Mouse (Mus musculus): Measurements from ENCODE around the gene Rnf169. TPM values are rescaled to one million over a fixed set of nuclear protein-coding genes. Genes with fewer than 3 reads are reported as not detected.

Gene Rnf169
- polyA plus RNA-seq, 1 experiment from 2014 or later, result 4.5 TPM

GRCm38 (mm10) chr7:99957226-99957965, 22.9 kb downstream of the Rnf169 start:
- no peak overlapping the region for H3K27ac ChIP-seq (replicated peaks in 1 of 2; ENCODE audit: control insufficient read depth in 1 of 2, insufficient read depth in 1 of 2, low read depth in 2 of 2, low read length in 2 of 2)

GRCm38 (mm10) chr7:99956095-99956494, 24.2 kb downstream of the Rnf169 start:
- ATAC-seq (ENCODE audit: insufficient number of reproducible peaks, insufficient read depth, low FRiP score, low read depth), result no peak
- Histone ChIP-seq H3K36me3 (ENCODE audit: control insufficient read depth, insufficient read depth, low read length) (0 out of 2 replicates have a peak, but pooled peaks cover 2% of the 10 kb centered on the region), H3K4me1 (ENCODE audit: control insufficient read depth in 2 of 2, insufficient read depth in 2 of 2, low read length in 2 of 2) (peaks cover 3 to 8% of the 10 kb centered on the region in 2 experiments; a peak in 3 of 4 replicates), H3K9me3 (ENCODE audit: control insufficient read depth, low read length) (no peaks in the 10 kb centered on the region), H3K9ac (ENCODE audit: low read length) (no peak overlapping the region), H3K4me2 (ENCODE audit: low read length) (no peak overlapping the region), H3K4me3 (ENCODE audit: control insufficient read depth in 1 of 2, insufficient read depth in 1 of 2, low read depth in 1 of 2, low read length in 2 of 2) (no peak overlapping the region), H3K27me3 (ENCODE audit: control insufficient read depth, insufficient read depth, low read length) (no peaks in the 10 kb centered on the region), H3K27ac (replicated peaks in 1 of 2; ENCODE audit: control insufficient read depth in 1 of 2, insufficient read depth in 1 of 2, low read depth in 2 of 2, low read length in 2 of 2) (no peak overlapping the region)
- 98% methylated on average over 7 of the region's 7 CpGs for WGBS

More at GRCm38 (mm10) chr7:99957226-99957965, 22.9 kb downstream of the Rnf169 start:
- H3K9me3 ChIP-seq (ENCODE audit: control insufficient read depth, low read length), result no peaks in the 10 kb centered on the region
- no peak overlapping the region for H3K4me3 ChIP-seq (ENCODE audit: control insufficient read depth in 1 of 2, insufficient read depth in 1 of 2, low read depth in 1 of 2, low read length in 2 of 2)
- H3K4me1 ChIP-seq (ENCODE audit: control insufficient read depth in 2 of 2, insufficient read depth in 2 of 2, low read length in 2 of 2), result peaks cover 3 to 17% of the 10 kb centered on the region in 2 experiments
- no peaks in the 10 kb centered on the region for H3K27me3 ChIP-seq (ENCODE audit: control insufficient read depth, insufficient read depth, low read length)
- no peak overlapping the region for H3K4me2 ChIP-seq (ENCODE audit: low read length)
- ATAC-seq (ENCODE audit: insufficient number of reproducible peaks, insufficient read depth, low FRiP score, low read depth), result no peak
- no peak overlapping the region for H3K9ac ChIP-seq (ENCODE audit: low read length)
- 80% methylated on average over 12 of the region's 12 CpGs for WGBS
- 0 out of 2 replicates have a peak, but pooled peaks cover 2% of the 10 kb centered on the region for H3K36me3 ChIP-seq (ENCODE audit: control insufficient read depth, insufficient read depth, low read length)

GRCm38 (mm10) chr7:99954212-99954611, 26.0 kb downstream of the Rnf169 start:
- no peak for ATAC-seq (ENCODE audit: insufficient number of reproducible peaks, insufficient read depth, low FRiP score, low read depth)
- no peak overlapping the region for H3K4me2 ChIP-seq (ENCODE audit: low read length)
- no peak overlapping the region for H3K27ac ChIP-seq (replicated peaks in 1 of 2; ENCODE audit: control insufficient read depth in 1 of 2, insufficient read depth in 1 of 2, low read depth in 2 of 2, low read length in 2 of 2)
- H3K9ac ChIP-seq (ENCODE audit: low read length), result no peak overlapping the region
- WGBS, result 94% methylated on average over 8 of the region's 8 CpGs
- no peaks in the 10 kb centered on the region for H3K27me3 ChIP-seq (ENCODE audit: control insufficient read depth, insufficient read depth, low read length)
- H3K4me3 ChIP-seq (ENCODE audit: control insufficient read depth in 1 of 2, insufficient read depth in 1 of 2, low read depth in 1 of 2, low read length in 2 of 2), result no peak overlapping the region
- H3K36me3 ChIP-seq (ENCODE audit: control insufficient read depth, insufficient read depth, low read length), result 0 out of 2 replicates have a peak, but pooled peaks cover 2% of the 10 kb centered on the region
- peaks cover 3 to 8% of the 10 kb centered on the region in 2 experiments; a peak in 3 of 4 replicates for H3K4me1 ChIP-seq (ENCODE audit: control insufficient read depth in 2 of 2, insufficient read depth in 2 of 2, low read length in 2 of 2)
- no peaks in the 10 kb centered on the region for H3K9me3 ChIP-seq (ENCODE audit: control insufficient read depth, low read length)

GRCm38 (mm10) chr7:99953442-99954098, 26.7 kb downstream of the Rnf169 start:
- H3K27ac ChIP-seq (replicated peaks in 1 of 2; ENCODE audit: control insufficient read depth in 1 of 2, insufficient read depth in 1 of 2, low read depth in 2 of 2, low read length in 2 of 2), result peak overlapping the region in 1 of 2 experiments; percentile 9; a peak in 1 of 4 replicates
- no peaks in the 10 kb centered on the region for H3K27me3 ChIP-seq (ENCODE audit: control insufficient read depth, insufficient read depth, low read length)
- no peaks in the 10 kb centered on the region for H3K9me3 ChIP-seq (ENCODE audit: control insufficient read depth, low read length)
- no peak for ATAC-seq (ENCODE audit: insufficient number of reproducible peaks, insufficient read depth, low FRiP score, low read depth)
- H3K36me3 ChIP-seq (ENCODE audit: control insufficient read depth, insufficient read depth, low read length), result 0 out of 2 replicates have a peak, but pooled peaks cover 2% of the 10 kb centered on the region
- no peak overlapping the region for H3K9ac ChIP-seq (ENCODE audit: low read length)
- H3K4me3 ChIP-seq (ENCODE audit: control insufficient read depth in 1 of 2, insufficient read depth in 1 of 2, low read depth in 1 of 2, low read length in 2 of 2), result no peak overlapping the region
- 80% methylated on average over 6 of the region's 6 CpGs for WGBS
- H3K4me2 ChIP-seq (ENCODE audit: low read length), result no peak overlapping the region
- H3K4me1 ChIP-seq (ENCODE audit: control insufficient read depth in 2 of 2, insufficient read depth in 2 of 2, low read length in 2 of 2), result peaks cover 3 to 8% of the 10 kb centered on the region in 2 experiments; a peak in 3 of 4 replicates

GRCm38 (mm10) chr7:99947329-99947728, 32.9 kb downstream of the Rnf169 start:
- Histone ChIP-seq H3K27ac (replicated peaks in 1 of 2; ENCODE audit: control insufficient read depth in 1 of 2, insufficient read depth in 1 of 2, low read depth in 2 of 2, low read length in 2 of 2) (no peak overlapping the region), H3K4me1 (ENCODE audit: control insufficient read depth in 2 of 2, insufficient read depth in 2 of 2, low read length in 2 of 2) (0 out of 4 replicates have a peak, but pooled peaks cover 0 to 4% of the 10 kb centered on the region in 2 experiments), H3K27me3 (ENCODE audit: control insufficient read depth, insufficient read depth, low read length) (no peaks in the 10 kb centered on the region), H3K4me2 (ENCODE audit: low read length) (no peak overlapping the region), H3K9me3 (ENCODE audit: control insufficient read depth, low read length) (no peaks in the 10 kb centered on the region), H3K36me3 (ENCODE audit: control insufficient read depth, insufficient read depth, low read length) (peaks cover 51% of the 10 kb centered on the region), H3K4me3 (ENCODE audit: control insufficient read depth in 1 of 2, insufficient read depth in 1 of 2, low read depth in 1 of 2, low read length in 2 of 2) (no peak overlapping the region), H3K9ac (ENCODE audit: low read length) (no peak overlapping the region)
- no peak for ATAC-seq (ENCODE audit: insufficient number of reproducible peaks, insufficient read depth, low FRiP score, low read depth)
- WGBS, result 64% methylated on average over 9 of the region's 9 CpGs

- peaks cover 60% of the 10 kb centered on the region for H3K36me3 ChIP-seq (ENCODE audit: control insufficient read depth, insufficient read depth, low read length)
- no peaks in the 10 kb centered on the region for H3K9me3 ChIP-seq (ENCODE audit: control insufficient read depth, low read length)
Observed at GRCm38 (mm10) chr7:99946356-99946755, 33.9 kb downstream of the Rnf169 start.

GRCm38 (mm10) chr7:99945939-99946338, 34.3 kb downstream of the Rnf169 start:
- H3K4me2 ChIP-seq (ENCODE audit: low read length), result no peak overlapping the region
- no peak for ATAC-seq (ENCODE audit: insufficient number of reproducible peaks, insufficient read depth, low FRiP score, low read depth)
- WGBS, result 89% methylated on average over 3 of the region's 3 CpGs
- H3K27me3 ChIP-seq (ENCODE audit: control insufficient read depth, insufficient read depth, low read length), result no peaks in the 10 kb centered on the region
- no peak overlapping the region for H3K4me3 ChIP-seq (ENCODE audit: control insufficient read depth in 1 of 2, insufficient read depth in 1 of 2, low read depth in 1 of 2, low read length in 2 of 2)
- H3K4me1 ChIP-seq (ENCODE audit: control insufficient read depth in 2 of 2, insufficient read depth in 2 of 2, low read length in 2 of 2), result 0 out of 4 replicates have a peak, but pooled peaks cover 0 to 4% of the 10 kb centered on the region in 2 experiments
- no peak overlapping the region for H3K9ac ChIP-seq (ENCODE audit: low read length)
- H3K9me3 ChIP-seq (ENCODE audit: control insufficient read depth, low read length), result no peaks in the 10 kb centered on the region
- no peak overlapping the region for H3K27ac ChIP-seq (replicated peaks in 1 of 2; ENCODE audit: control insufficient read depth in 1 of 2, insufficient read depth in 1 of 2, low read depth in 2 of 2, low read length in 2 of 2)
- H3K36me3 ChIP-seq (ENCODE audit: control insufficient read depth, insufficient read depth, low read length), result peaks cover 64% of the 10 kb centered on the region

More at GRCm38 (mm10) chr7:99946356-99946755, 33.9 kb downstream of the Rnf169 start:
- H3K4me2 ChIP-seq (ENCODE audit: low read length), result no peak overlapping the region
- ATAC-seq (ENCODE audit: insufficient number of reproducible peaks, insufficient read depth, low FRiP score, low read depth), result no peak
- H3K4me3 ChIP-seq (ENCODE audit: control insufficient read depth in 1 of 2, insufficient read depth in 1 of 2, low read depth in 1 of 2, low read length in 2 of 2), result no peak overlapping the region
- H3K27me3 ChIP-seq (ENCODE audit: control insufficient read depth, insufficient read depth, low read length), result no peaks in the 10 kb centered on the region
- H3K4me1 ChIP-seq (ENCODE audit: control insufficient read depth in 2 of 2, insufficient read depth in 2 of 2, low read length in 2 of 2), result 0 out of 4 replicates have a peak, but pooled peaks cover 0 to 4% of the 10 kb centered on the region in 2 experiments
- 86% methylated on average over 4 of the region's 4 CpGs for WGBS
- H3K27ac ChIP-seq (replicated peaks in 1 of 2; ENCODE audit: control insufficient read depth in 1 of 2, insufficient read depth in 1 of 2, low read depth in 2 of 2, low read length in 2 of 2), result no peak overlapping the region
- H3K9ac ChIP-seq (ENCODE audit: low read length), result no peak overlapping the region

All from heart, embryonic 14.5 days (tissue).